Mouse (Mus musculus) embryo, embryonic 10 days (tissue): Measurements from ENCODE around the gene Fut11.
"Not testable (repeated sequence)": the region's sequence is repeated elsewhere in the genome, so short reads cannot be mapped to it uniquely, and the experiment has no call there.

ENCODE experiments used
- DNase-seq: peaks from one replicate; pipeline ENCODE4 v3.0.0-alpha.2; 2015; ENCODE audit warnings: low spot score

Fut11 gene

DNA sequence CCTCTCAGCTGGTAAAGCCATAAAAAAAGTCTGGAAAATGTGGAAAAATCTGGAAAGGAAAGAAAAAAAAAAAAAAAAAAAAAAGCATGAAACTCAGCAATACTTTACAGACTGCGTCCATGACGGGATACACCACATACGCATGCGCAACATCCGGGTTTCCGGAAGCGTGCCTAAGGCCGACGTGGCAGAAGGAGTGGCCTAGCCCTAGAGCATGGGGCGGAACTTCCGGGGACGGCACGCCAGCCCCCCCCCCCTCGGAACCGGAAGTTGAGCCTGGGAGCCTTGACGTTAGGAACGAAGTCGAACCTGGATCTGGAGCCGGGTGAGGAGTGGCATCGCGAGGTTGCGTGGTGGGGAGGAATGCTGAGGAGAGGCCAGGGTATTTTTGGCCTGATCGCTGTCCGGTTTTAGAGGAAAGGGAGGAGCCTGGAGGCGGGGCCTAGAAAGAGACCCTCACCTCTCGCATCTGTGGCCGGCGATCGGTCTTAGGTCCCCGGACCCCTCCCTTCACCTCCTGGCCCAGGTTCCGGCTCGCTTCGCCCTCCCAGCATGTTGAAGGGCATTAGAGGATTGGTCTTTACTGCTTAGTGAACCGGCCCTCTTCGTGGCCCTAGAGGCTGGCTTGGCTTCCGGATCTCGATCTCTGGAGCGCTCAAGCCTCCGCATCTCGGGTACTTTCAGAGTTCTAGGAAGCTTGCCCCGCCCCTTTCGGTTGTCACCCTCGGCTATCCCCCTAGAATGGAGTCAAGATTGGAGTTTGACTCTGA is 20.5 kb upstream of the Fut11 start, which contains the start of gene Sec24c:
TSS of gene Sec24c (plus strand) at position 245 of the 770 bp plus-strand sequence.
- DNase-seq = peak; percentile 100

DNA sequence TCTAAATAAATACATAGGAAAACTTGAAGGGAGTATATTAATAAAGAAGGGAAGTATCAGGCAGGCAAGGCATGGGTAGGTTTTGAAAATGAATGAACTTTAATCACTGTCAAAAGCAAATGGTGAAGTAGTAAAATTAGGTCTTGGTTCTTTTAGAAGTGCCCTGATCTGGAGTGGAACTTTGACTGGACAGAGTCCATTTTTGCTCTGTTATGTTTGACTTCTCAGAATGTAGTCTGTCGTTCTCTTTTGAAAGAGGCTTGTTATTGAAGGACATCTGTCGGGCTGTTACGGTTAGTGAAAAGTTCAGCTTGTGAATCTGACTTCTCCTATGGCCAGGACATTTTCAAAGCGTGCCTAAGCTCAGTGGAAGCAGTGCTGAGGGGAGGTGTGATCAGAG is 16.9 kb upstream of the Fut11 start:
- DNase-seq = no peak

DNA sequence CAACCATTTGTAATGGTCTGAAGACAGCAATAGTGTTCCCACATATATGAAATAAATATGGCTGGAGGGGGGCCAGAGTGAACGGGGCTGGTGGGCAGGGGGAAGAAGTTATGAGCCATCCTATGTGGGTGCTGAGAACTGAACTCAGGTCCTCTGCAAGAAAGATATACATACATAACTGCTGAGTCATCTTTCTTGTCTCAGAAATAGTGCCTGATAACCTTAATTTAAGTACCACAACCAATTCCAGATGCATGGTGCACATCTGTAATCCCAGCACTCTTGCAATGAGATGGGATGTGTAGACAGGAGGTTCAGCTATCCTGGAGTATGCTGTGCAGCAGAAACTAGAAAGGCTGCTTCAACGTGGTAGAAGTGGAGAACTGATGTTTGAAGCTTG is 13.0 kb upstream of the Fut11 start:
- no peak for DNase-seq

DNA sequence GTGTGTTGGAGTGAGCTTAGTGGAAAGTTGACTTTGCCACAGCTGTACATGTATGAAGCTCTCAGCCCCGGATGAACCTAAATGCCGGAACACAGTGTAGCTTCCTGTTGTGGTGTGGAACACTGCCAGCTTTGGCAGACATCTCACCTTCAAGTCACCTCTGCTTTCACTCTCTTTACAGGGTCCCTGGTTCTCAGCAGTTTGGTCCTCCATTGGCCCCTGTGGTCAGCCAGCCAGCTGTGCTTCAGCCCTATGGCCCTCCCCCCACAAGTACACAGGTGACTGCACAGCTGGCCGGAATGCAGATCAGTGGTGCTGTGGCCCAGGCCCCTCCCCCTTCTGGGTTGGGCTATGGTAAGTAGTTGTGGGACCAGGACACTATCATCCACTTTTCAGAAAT is 12.3 kb upstream of the Fut11 start:
- DNase-seq = no peak

DNA sequence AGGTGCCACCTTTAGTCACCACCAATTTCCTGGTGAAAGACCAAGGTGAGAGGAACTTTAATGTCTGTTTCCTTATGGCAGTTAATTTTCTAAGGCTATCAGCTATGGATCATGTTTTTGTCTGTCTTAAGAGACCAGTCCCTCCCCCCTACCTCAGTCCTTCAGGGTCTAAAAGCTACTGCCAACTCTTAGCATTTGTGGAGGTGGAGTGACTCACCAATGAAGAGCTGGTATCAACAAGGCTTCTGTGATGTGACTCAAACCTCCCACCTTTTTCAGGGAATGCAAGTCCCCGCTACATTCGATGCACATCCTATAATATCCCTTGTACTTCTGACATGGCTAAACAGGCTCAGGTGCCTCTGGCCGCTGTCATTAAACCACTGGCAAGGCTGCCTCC is 8.2 kb upstream of the Fut11 start:
- no peak for DNase-seq

DNA sequence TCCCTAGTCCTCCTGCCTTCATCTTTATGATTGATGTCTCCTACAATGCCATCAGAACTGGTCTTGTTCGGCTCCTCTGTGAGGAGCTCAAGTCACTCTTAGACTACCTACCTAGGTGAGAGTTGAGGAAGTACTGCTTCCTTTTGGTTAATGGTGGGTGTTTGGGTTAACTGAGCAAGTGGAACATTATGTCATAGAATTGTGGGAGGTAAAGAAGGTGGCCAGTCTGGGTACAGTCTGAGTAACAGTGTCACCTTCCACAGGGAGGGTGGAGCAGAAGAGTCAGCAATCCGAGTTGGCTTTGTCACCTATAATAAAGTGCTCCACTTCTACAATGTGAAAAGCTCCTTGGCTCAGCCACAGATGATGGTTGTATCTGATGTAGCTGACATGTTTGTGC is 5.8 kb upstream of the Fut11 start:
- no peak for DNase-seq

DNA sequence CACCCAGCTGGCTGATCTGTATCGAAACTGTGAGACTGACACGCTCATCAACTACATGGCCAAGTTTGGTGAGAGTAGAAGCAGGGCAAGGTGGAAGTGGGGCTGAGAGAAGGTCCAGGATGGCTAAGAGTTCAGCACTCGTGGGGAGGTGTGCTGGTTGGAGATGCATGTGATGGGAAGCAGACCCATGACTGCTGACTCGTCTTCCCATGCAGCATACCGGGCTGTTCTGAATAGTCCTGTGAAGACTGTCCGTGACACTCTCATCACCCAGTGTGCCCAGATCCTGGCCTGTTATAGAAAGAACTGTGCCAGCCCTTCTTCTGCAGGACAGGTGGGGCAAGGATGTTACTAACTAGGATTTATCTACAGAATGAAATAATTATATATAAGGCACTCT is 3.0 kb upstream of the Fut11 start:
- DNase-seq = no peak

DNA sequence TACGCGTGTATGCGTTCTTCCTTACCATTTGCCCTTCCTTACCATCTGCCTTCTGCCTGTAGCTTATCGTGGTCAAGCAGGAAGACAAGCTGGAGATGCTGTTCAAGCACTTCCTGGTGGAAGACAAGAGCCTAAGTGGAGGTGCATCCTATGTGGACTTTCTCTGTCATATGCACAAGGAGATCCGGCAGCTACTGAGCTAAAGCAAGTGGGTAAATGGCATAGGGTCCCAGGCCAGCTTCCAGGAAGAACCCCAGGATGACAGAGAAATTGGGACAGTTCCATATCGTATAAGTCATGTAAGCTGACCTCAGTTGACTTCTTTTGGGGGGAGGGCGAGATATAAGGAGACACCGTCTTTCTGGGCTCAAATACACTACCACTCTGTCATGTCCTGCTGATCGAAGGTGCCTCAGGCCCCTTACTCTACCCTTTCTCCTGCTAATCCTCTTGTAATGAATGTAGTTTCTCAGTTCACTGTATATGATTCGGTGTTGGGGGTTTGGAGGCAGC is 1.1 kb upstream of the Fut11 start:
- DNase-seq = no peak

DNA sequence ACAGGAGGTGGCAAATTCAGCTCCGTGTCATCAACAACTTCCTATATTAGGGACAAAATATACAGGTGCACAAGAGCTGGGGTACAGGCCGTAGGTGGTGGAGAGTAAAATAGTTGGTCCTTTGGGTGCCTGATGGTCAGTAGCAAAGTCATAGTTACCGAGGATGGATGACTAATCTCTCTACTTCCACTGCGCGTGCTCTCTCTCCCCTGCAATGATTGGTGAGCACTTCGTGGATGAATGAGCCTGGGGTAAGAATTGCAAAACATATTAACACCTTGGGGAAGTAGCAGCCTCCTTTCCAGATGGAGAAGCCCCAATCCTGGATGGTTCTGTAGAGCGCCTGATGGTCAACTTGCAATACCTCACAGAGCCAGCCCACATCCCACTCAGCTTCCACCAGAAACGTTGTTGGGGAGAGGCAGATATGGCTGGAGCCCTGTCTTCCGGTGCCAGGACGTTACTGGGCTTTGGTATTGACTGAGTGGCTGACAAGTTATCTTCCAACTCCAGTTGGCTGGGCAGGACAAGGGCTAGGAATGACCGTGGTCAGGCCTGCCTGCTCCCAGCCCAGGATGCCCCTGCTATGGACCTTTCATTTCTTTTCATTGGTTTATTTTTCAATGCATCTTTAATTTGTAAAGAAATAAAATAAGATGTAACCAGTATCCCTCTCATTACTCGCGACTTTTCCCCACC is 434 bp upstream of the Fut11 start:
- no peak for DNase-seq

DNA sequence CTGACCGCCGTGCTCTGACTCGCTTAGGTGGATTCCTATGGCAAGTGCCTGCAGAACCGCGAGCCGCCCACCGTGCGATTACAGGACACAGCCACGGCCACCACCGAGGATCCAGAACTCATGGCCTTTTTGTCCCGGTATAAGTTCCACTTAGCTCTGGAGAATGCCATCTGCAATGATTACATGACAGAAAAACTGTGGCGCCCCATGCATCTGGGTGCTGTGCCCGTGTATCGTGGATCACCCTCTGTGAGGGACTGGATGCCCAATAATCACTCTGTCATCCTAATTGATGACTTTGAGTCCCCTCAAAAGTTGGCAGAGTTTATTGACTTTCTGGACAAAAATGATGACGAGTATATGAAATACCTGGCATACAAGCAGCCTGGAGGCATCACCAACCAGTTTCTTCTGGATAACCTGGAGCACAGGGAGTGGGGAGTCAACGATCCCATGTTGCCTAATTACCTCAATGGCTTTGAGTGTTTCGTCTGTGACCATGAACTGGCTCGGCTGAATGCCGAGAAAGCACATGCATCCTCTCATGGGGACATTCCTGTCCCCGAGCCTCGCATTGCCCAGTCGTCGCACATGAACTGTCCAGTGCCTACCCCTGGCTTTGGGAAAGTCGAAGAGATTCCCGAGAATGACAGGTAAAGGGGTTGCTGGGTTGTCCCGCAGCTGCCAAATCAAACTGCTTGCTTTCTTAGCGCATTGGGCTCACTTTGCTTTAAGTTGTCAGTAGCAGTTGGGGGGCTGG is 1.2 kb downstream of the Fut11 start:
- no peak for DNase-seq

DNA sequence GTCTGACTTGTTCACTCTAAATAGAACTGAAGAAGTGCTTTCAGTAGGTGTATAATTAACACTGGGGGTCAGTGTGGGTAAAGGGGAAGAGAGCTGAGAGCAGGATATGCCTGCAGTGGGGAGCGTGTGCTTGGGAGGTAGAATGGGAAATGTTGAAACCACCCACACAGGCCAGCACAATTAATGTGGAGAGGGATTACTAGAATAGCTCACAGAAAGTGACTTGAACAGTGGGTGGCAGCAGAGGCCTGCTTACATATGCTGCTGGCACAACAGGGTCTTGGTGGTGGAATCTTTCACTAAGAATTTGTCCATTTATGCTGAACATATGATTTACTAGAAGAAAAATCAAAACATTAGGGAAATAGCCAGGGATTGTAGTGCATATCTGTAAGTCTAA is 2.2 kb downstream of the Fut11 start:
- DNase-seq = peak; percentile 62

DNA sequence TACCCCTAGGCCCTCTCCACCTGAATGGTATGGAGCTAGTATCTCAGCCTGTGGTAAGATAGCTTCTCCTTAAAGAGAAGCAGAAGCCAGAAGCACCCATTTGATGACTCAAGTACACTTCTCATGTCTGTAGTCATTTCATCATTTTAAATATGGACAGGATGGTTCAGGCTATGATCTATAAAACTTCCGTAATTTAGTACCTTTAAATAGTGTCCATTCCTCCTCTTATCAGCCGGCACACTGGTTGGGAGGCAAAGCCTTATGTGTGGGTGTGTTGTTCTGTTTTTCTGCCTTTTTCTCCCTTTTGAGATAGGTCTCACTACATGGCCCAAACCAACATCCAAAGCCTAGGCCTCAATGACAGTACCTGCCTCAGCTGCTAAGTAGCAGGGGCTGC is 3.7 kb downstream of the Fut11 start:
- no peak for DNase-seq

DNA sequence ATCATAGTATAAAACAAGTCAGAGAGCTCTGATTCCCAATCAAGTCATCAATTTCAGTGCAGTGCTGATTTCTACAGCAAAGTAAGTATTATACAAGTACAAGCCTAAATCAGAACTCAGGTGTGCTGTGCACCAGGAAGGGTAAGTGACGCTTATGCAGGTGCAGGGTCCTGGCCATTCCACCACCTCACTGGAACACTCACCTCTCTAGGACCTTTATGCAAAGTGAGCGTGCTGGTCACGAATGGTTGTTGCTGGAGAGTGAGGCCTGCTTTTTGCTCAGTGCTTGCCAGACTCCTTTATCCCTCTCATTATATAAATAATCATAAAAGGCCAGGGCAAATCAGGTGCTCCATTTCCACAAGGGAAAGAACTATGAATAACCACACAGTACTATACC is 5.6 kb downstream of the Fut11 start:
- no peak for DNase-seq

DNA sequence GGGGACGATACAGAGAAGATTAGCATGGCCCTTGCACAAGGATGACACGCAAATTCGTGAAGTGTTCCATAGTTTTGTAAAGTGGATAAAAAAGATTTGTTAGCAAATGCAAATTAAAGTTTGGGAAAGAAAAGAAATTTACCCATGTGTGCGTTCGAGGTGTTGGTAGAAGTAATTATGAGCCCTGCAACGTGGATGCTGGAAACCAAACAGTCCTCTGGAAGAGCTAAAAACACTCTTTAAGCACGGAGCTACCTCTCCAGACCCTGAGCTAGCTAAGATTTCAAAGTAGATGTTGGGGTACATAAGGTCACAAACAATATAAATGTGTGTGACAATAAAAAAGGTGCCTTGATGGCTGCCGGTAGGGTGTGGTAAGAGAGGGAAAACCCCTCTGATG is 6.8 kb downstream of the Fut11 start:
- DNase-seq = no peak

DNA sequence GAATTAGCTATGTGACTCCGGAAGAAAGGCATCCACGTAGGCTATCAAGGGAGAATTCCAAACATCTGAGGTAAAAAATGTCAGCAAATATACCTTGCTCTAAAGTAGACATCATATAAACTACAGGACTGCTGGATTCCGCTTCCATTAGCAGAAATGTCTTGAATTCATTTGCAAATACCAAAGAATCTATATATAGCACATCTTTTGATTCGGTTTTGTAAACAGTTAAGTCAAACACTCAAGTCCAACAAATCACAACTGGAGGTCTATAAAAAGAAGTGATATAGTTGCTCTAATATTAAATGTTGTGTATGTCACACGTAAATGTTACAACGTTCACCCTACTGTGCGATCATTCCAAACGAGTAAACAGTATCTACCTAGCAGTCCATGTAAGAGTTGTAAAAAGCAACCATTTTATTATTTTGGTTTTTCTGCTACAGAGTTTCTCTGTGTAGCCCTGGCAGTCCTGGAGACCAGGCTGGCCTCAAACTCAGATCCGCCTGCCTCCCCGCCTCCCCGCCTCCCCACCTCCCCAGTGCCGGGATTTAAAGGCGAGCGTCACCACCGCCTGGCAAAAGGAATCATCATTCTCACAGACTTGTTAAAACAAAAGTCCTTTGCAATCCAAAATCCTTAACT is 7.5 kb downstream of the Fut11 start:
- DNase-seq = no peak

DNA sequence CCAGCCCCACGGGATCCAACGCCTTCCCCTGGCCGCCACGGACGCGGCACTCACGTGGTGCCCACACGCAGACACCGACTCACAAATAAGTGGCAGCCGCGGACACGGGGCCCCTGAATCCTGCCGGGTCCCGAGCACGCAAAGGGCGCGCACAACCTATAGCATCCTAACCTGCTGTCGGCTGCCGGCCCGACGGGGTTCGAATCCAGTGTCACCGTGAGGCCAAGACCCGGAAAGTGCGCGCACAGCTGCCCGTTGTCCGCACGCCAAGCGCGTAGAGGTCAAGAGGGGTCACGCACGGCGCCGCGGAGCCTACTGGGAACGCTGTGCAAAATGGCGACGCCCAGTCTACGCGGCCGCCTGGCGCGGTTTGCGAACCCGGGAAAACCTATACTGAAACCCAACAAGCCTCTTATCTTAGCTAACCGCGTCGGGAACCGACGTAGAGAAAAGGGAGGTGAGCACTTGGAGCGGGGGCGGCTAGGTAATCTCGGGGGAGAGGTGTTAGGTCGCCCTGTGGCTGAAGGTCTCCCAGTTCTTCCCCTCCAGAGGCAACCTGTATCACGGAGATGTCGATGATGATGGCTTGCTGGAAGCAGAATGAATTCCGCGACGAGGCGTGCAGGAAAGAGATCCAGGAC is 8.1 kb downstream of the Fut11 start, which contains the start of gene Chchd1:
TSS of gene Chchd1 (plus strand) at position 266 of the 641 bp plus-strand sequence.
- peak; percentile 97 for DNase-seq

DNA sequence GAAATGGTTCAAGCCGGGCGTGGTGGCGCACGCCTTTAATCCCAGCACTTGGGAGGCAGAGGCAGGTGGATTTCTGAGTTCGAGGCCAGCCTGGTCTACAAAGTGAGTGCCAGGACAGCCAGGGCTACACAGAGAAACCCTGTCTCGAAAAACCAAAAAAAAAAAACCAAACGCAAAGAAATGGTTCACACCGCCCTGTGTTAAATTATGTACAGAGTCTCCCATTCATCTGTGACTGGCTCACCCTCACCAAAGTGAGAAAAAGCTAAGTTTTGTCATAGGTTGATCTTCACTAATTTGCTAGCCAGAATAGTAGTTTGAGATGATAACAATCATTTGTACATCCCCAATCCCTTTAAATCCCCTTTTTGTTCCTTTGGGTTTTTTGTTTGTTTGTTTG is 8.7 kb downstream of the Fut11 start:
- DNase-seq = not testable (repeated sequence)

DNA sequence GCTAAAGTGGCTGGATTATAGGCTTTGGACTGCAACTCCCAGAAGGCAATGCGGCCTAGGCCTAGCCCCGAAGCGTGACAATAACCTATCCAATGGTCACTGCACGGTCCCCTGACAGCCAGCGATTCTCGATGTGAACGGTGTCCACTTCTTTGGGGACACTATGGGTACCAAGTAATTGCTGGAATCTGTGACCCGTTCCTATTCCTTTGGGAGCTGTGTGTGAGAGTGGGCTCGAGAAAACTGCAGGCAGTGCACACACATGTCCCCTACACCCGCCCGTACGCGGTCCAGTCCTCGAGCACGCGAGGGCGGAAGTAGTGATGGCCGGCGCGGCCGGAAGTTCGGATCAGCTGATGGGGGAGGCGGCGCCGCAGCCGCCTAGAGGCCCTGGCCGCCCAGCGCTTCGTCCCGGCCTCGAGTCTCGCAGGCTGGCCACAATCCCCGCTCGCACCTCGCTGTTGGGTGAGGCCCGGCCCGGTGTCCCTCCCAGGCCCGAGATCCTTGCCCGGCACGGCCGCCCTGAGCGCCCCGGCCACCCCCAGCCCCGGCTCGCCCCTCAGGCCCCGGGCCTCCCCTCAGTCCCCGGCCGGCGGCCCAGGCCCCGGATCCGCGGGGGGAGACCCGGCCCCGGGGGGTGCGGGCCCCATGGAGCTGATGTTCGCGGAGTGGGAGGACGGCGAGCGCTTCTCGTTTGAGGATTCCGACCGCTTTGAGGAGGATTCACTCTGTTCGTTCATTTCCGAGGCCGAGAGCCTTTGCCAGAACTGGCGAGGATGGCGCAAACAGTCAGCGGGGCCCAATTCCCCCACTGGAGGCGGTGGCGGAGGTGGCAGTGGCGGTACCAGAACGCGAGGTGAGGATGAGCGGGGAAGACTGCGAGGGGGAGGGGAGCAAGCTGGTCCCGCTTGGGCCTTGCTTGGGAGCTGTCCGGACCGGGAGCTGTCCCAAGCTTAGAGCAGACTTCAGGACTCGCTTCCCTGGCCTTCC is 12.7 kb downstream of the Fut11 start, which contains the start of gene Zswim8:
TSS of gene Zswim8 (plus strand) at position 352 of the 990 bp plus-strand sequence.
- peak; percentile 95 for DNase-seq

DNA sequence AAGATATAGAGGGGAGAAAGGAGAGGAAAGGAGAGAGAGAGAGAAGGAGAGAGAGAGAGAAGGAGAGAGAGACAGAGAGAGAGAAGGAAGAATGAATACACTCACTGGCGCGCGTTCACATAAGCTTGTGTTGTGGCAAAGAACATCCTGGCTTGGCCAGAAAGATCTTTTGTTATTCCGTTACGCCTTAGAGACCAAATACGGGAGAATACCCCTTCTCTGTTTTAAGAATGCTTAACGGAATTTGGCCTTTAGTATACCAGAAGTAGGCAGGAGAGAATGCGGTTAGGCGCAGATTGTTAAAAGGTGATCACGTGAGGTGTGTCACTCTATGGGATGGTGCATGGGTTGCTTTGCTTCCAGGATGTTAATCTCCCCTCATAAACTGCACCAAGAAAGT is 13.5 kb downstream of the Fut11 start:
- no peak for DNase-seq

DNA sequence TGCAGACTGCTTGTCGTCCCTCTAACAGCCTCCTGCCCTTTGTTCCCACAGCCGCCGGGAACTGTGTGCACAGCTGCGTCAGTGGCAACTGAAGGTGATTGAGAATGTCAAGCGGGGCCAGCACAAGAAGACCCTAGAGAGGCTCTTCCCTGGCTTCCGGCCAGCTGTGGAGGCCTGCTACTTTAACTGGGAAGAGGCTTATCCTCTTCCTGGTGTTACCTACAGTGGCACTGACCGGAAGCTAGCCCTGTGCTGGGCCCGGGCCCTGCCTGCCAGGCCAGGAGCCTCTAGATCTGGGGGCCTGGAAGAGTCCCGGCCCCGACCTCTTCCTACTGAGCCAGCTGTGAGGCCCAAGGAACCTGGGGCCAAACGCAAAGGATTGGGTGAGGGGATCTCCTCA is 19.1 kb downstream of the Fut11 start:
- DNase-seq = no peak
